Mouse (Mus musculus): Measurements from ENCODE around the gene Gm9913. TPM values are rescaled to one million over a fixed set of nuclear protein-coding genes. Genes with fewer than 3 reads are reported as not detected.

Gene Gm9913
- polyA plus RNA-seq, 1 experiment, result not detected

DNA sequence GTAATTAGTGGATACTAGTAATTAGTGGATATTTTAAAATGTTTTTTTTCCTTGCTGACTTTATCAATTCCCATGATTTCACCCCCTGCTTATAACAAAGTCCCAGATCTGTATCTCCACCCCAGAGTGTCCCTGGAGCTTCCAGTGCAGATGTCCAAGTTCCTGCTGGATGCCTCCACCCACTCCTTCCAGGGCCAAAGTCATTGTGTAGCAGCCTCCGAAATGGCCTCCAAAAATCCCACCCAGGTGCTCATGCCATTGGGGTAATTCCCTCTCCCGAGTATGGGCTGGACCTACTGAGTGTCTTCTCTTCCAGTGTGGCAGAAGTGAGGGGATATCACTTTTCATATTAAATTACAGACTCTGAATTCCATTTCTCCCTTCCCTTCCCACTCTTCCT is 5.9 kb downstream of the Gm9913 start:
- TF ChIP-seq POLR2A (IDR thresholded peaks at IDR 0.05; ENCODE audit: insufficient read depth, low read depth, low read length), result no peak
- no peak for TF ChIP-seq CTCF (IDR thresholded peaks at IDR 0.05; ENCODE audit: insufficient read depth, low read depth, low read length)

DNA sequence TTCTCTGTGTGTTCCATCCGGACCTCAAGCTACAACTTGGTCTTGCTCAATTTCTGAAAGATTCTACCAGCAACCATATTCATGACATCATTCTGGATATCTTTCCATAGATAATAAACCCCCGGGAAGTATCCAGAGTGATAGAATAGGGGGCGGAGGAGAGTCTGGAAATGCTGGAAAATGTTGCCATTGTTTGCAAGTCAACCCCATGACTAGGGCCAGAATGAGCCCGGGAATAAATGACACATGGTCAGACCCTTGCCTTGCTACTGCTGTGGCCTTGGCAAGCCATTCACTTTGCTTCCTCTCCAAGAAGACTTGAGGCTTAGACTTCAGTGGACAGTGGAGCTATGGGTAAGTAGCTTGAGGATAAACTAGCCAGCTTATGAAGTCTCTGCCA is 7.0 kb downstream of the Gm9913 start:
- WGBS, result 71% methylated on average over 4 of the region's 4 CpGs
- TF ChIP-seq POLR2A (IDR thresholded peaks at IDR 0.05; ENCODE audit: insufficient read depth, low read depth, low read length) (no peak), CTCF (IDR thresholded peaks at IDR 0.05; ENCODE audit: insufficient read depth, low read depth, low read length) (no peak)
- Histone ChIP-seq H3K4me1 (ENCODE audit: control insufficient read depth, insufficient read depth, low read length) (no peaks in the 10 kb centered on the region), H3K4me3 (ENCODE audit: insufficient read depth, low read depth, low read length) (no peak overlapping the region), H3K27ac (ENCODE audit: insufficient read depth, low read depth, low read length) (no peak overlapping the region)

More for the DNA sequence above, 5.9 kb downstream of the Gm9913 start:
- H3K4me1 ChIP-seq (ENCODE audit: control insufficient read depth, insufficient read depth, low read length), result peaks cover 9% of the 10 kb centered on the region; the same call in 1 of the 2 replicates
- 76% methylated on average over 2 of the region's 2 CpGs for WGBS
- H3K27ac ChIP-seq (ENCODE audit: insufficient read depth, low read depth, low read length), result no peak overlapping the region
- H3K4me3 ChIP-seq (ENCODE audit: insufficient read depth, low read depth, low read length), result no peak overlapping the region

DNA sequence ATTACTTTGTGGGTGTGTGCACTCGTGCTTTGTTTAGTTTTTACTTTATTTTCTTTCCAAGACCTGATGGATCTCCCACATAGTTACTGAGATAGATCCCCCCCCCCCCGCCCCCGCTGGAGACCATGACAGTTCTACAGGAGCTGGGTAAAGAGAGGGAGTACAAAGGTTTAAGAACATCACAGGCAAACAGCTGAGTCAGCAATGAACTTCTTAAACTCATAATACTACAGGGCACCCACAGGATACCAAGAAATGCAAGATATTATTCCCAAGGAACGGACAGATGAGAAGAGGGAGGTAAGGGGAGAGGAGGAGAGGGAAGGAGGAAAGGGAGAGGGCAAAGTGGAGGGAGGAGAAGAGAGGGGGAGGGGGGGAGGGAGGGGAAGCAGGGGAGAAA is 7.7 kb downstream of the Gm9913 start:
- no peak for TF ChIP-seq POLR2A (IDR thresholded peaks at IDR 0.05; ENCODE audit: insufficient read depth, low read depth, low read length)
- no peak for TF ChIP-seq CTCF (IDR thresholded peaks at IDR 0.05; ENCODE audit: insufficient read depth, low read depth, low read length)
- Histone ChIP-seq H3K4me1 (ENCODE audit: control insufficient read depth, insufficient read depth, low read length) (no peaks in the 10 kb centered on the region), H3K4me3 (ENCODE audit: insufficient read depth, low read depth, low read length) (no peak overlapping the region), H3K27ac (ENCODE audit: insufficient read depth, low read depth, low read length) (no peak overlapping the region)
- WGBS, result 84% methylated on average over 4 of the region's 4 CpGs

DNA sequence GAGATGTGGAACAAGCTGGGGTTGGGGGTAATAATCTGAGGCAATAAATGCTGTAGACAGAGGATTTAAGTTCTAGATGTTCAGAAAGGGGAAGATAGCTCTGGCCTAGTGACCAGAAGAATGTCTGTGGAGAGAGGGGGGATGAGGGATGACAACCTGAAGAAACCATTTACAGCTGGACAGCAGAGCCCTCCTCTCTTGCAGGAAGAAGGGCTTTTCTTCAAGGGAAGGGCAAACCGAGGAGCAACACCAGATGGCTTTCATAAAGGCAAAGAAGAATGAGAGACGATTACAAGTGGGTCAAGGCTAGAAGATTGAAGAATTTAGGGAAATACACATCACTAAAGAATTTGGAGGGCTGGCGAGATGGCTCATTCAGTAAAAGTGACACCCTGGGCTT is 9.5 kb downstream of the Gm9913 start:
- Histone ChIP-seq H3K4me1 (ENCODE audit: control insufficient read depth, insufficient read depth, low read length) (no peaks in the 10 kb centered on the region), H3K27ac (ENCODE audit: insufficient read depth, low read depth, low read length) (no peak overlapping the region), H3K4me3 (ENCODE audit: insufficient read depth, low read depth, low read length) (no peak overlapping the region)
- 84% methylated on average over 3 of the region's 3 CpGs for WGBS
- TF ChIP-seq POLR2A (IDR thresholded peaks at IDR 0.05; ENCODE audit: insufficient read depth, low read depth, low read length) (no peak), CTCF (IDR thresholded peaks at IDR 0.05; ENCODE audit: insufficient read depth, low read depth, low read length) (no peak)

DNA sequence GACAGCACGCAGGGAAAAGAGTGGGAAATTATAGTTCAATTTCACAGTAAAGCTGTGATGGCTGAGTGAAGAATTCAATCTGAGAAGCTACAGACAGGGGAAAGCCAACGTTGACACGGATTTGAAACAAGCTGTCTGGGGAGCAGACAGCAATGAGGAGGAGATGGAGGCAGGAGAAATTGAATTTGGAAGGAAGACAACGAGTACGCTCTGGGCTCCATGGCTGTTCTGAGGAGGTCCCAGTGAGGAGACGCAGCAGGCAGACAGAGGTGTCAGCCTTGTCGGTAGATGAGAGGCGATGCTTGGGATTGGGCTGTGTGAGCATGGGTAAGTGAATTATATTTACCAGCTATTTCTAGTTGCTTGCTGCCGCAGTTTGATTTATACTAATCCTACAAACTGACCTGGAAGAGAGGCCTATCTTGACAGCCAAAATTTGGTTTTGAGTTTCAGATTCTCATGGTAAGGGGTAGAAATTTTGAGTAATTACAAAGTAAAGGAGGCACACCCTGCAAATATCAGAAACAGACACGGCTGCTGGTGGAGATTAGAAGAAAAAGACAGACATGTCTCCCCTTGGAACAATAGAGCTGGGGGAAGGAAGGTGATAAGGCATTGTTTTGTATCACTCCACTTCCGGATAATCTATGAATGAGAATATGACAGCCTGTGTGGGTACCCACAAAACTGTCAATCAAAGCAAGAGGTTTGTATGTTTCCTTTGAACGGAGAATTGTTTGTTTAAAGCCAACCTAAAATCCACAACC is 10.6 kb downstream of the Gm9913 start:
- Histone ChIP-seq H3K4me1 (ENCODE audit: control insufficient read depth, insufficient read depth, low read length) (no peaks in the 10 kb centered on the region), H3K4me3 (ENCODE audit: insufficient read depth, low read depth, low read length) (no peak overlapping the region), H3K27ac (ENCODE audit: insufficient read depth, low read depth, low read length) (no peak overlapping the region)
- WGBS, result 82% methylated on average over 12 of the region's 12 CpGs
- TF ChIP-seq CTCF (IDR thresholded peaks at IDR 0.05; ENCODE audit: insufficient read depth, low read depth, low read length) (no peak), POLR2A (IDR thresholded peaks at IDR 0.05; ENCODE audit: insufficient read depth, low read depth, low read length) (no peak)

DNA sequence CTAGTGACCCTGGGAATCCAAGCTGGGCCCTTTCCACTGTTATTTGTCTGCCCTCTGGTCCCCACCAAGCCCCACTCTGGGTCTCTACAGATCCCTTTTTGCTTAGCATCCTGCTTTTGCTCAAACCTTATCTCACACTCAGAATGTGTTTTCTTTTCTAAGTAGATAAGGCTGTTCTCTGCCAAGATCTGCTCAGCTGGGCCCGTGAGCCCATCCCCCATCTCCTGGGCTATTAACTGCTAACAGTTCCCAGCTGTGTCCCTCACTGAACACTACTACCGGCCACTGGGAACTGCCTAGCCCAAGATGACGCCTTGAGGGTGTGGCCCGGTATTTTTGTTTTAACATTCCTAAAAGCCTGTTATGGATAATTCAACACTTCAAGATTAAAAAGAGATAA is 11.7 kb downstream of the Gm9913 start:
- TF ChIP-seq POLR2A (IDR thresholded peaks at IDR 0.05; ENCODE audit: insufficient read depth, low read depth, low read length), result no peak
- no peak for TF ChIP-seq CTCF (IDR thresholded peaks at IDR 0.05; ENCODE audit: insufficient read depth, low read depth, low read length)
- Histone ChIP-seq H3K4me3 (ENCODE audit: insufficient read depth, low read depth, low read length) (no peak overlapping the region), H3K4me1 (ENCODE audit: control insufficient read depth, insufficient read depth, low read length) (no peaks in the 10 kb centered on the region), H3K27ac (ENCODE audit: insufficient read depth, low read depth, low read length) (no peak overlapping the region)
- WGBS, result 49% methylated on average over 4 of the region's 4 CpGs

DNA sequence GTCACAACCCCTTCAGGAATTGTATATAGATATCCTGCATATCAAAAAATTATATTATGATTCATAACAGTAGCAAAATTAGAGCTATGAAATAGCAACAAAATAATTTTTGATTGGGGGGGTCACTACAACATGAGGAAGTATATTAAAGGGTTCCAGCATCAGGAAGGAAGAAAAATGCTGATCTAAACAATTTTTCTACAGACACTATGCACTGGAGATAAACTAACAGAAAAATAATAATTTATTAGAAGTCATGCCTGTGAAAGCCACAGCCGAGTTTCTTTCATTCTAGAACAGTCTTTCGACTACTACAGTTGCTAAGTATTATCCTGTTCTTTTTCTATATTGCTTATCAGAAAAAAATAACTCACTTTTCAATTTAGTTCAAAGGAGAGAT is 20.6 kb downstream of the Gm9913 start:
- TF ChIP-seq POLR2A (IDR thresholded peaks at IDR 0.05; ENCODE audit: insufficient read depth, low read depth, low read length), result no peak
- TF ChIP-seq CTCF (IDR thresholded peaks at IDR 0.05; ENCODE audit: insufficient read depth, low read depth, low read length), result no peak
- Histone ChIP-seq H3K4me1 (ENCODE audit: control insufficient read depth, insufficient read depth, low read length) (no peaks in the 10 kb centered on the region), H3K27ac (ENCODE audit: insufficient read depth, low read depth, low read length) (no peak overlapping the region), H3K4me3 (ENCODE audit: insufficient read depth, low read depth, low read length) (no peak overlapping the region)
- WGBS, result 91% methylated on average over 2 of the region's 2 CpGs

DNA sequence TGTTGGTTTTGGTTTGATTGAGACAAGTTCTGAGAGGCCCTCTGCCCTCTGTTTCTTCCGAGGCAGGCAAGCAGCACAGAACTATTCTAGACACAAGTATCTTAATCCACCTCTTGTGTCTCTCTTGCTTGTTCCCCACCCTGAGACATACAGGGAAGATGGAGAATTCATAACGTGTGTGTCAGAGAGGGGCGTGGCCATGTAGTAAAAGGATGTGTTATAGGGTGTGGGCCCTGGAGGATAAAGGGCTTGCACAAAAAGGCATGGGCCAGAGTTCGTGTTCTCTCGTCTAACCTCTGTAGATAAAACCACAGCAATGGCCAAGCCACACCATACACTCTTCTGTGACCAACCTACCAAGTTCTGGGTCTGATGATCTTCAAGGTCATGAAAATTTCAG is 21.7 kb downstream of the Gm9913 start:
- 90% methylated on average over 5 of the region's 5 CpGs for WGBS
- TF ChIP-seq CTCF (IDR thresholded peaks at IDR 0.05; ENCODE audit: insufficient read depth, low read depth, low read length), result no peak
- TF ChIP-seq POLR2A (IDR thresholded peaks at IDR 0.05; ENCODE audit: insufficient read depth, low read depth, low read length), result no peak
- Histone ChIP-seq H3K27ac (ENCODE audit: insufficient read depth, low read depth, low read length) (no peak overlapping the region), H3K4me3 (ENCODE audit: insufficient read depth, low read depth, low read length) (no peak overlapping the region), H3K4me1 (ENCODE audit: control insufficient read depth, insufficient read depth, low read length) (no peaks in the 10 kb centered on the region)

DNA sequence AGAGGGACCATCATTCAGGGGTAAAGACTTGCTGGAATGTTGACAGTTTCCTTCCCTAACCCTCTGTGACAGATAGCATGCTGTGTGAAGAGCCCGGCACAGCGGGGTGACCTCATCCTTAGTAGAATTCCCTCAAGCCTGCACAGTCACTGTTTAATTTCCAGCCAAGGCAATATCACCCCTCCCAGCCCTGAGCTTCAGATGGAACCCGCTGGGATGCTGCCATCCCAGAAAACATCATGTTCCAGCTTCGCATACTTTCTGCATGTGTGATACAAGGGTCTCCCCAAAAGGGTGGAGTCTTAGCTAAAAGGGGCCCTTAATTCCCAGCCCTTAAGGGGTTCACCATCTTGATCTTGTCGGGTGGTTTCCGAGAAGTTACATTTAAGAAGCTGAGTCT is 25.8 kb downstream of the Gm9913 start:
- Histone ChIP-seq H3K4me1 (ENCODE audit: control insufficient read depth, insufficient read depth, low read length) (no peaks in the 10 kb centered on the region), H3K4me3 (ENCODE audit: insufficient read depth, low read depth, low read length) (no peak overlapping the region), H3K27ac (ENCODE audit: insufficient read depth, low read depth, low read length) (no peak overlapping the region)
- 74% methylated on average over 6 of the region's 6 CpGs for WGBS
- TF ChIP-seq CTCF (IDR thresholded peaks at IDR 0.05; ENCODE audit: insufficient read depth, low read depth, low read length), result no peak
- no peak for TF ChIP-seq POLR2A (IDR thresholded peaks at IDR 0.05; ENCODE audit: insufficient read depth, low read depth, low read length)
